Mouse (Mus musculus): ENCODE results near the gene 2010111I01Rik. TPM values are rescaled to one million over a fixed set of nuclear protein-coding genes. Genes with fewer than 3 reads are reported as not detected.

Gene 2010111I01Rik
- polyA plus RNA-seq, 1 experiment from 2014 or later = 134 TPM

- DNase-seq (ENCODE audit: low spot score) = no peak
- H3K9ac ChIP-seq (ENCODE audit: low read length) = no peak overlapping the region
- no peaks in the 10 kb centered on the region; the same call in 1 of the 2 replicates for H3K36me3 ChIP-seq (ENCODE audit: control insufficient read depth, insufficient read depth, low read length)
- ATAC-seq (ENCODE audit: insufficient number of reproducible peaks, low FRiP score, low TSS enrichment, low read depth) = no peak
- H3K4me1 ChIP-seq (ENCODE audit: control insufficient read depth, insufficient read depth, low read length) = peaks cover 4% of the 10 kb centered on the region; the same call in 1 of the 2 replicates
- H3K27me3 ChIP-seq (ENCODE audit: control insufficient read depth, insufficient read depth, low read length) = no peaks in the 10 kb centered on the region
- H3K4me3 ChIP-seq (ENCODE audit: low read depth, low read length) = no peak overlapping the region
- no peaks in the 10 kb centered on the region for H3K9me3 ChIP-seq (ENCODE audit: control insufficient read depth, low read length)
- 54% methylated on average over 7 of the region's 7 CpGs for WGBS
- no peak overlapping the region for H3K27ac ChIP-seq (replicated peaks; ENCODE audit: low read depth, low read length)
- H3K4me2 ChIP-seq (ENCODE audit: low read depth, severe bottlenecking) = no peak overlapping the region
Measured at GRCm38 (mm10) chr13:63317681-63318104, 353.0 kb downstream of the 2010111I01Rik start.

- H3K9me3 ChIP-seq (ENCODE audit: control insufficient read depth, low read length) = no peaks in the 10 kb centered on the region
- ATAC-seq (ENCODE audit: insufficient number of reproducible peaks, low FRiP score, low TSS enrichment, low read depth) = no peak
- H3K27ac ChIP-seq (replicated peaks; ENCODE audit: low read depth, low read length) = no peak overlapping the region
- H3K27me3 ChIP-seq (ENCODE audit: control insufficient read depth, insufficient read depth, low read length) = no peaks in the 10 kb centered on the region
- WGBS = 96% methylated on average over 7 of the region's 7 CpGs
- peaks cover 12% of the 10 kb centered on the region for H3K4me1 ChIP-seq (ENCODE audit: control insufficient read depth, insufficient read depth, low read length)
- no peak overlapping the region for H3K9ac ChIP-seq (ENCODE audit: low read length)
- H3K4me3 ChIP-seq (ENCODE audit: low read depth, low read length) = no peak overlapping the region
- no peak for DNase-seq (ENCODE audit: low spot score)
- no peak overlapping the region for H3K4me2 ChIP-seq (ENCODE audit: low read depth, severe bottlenecking)
- H3K36me3 ChIP-seq (ENCODE audit: control insufficient read depth, insufficient read depth, low read length) = no peaks in the 10 kb centered on the region; the same call in 1 of the 2 replicates
Measured at GRCm38 (mm10) chr13:63319814-63320213, 355.1 kb downstream of the 2010111I01Rik start.

- Histone ChIP-seq H3K36me3 (ENCODE audit: control insufficient read depth, insufficient read depth, low read length) (peaks cover 2% of the 10 kb centered on the region), H3K27ac (replicated peaks; ENCODE audit: low read depth, low read length) (no peak overlapping the region), H3K4me2 (ENCODE audit: low read depth, severe bottlenecking) (no peak overlapping the region), H3K9ac (ENCODE audit: low read length) (no peak overlapping the region), H3K9me3 (ENCODE audit: control insufficient read depth, low read length) (no peaks in the 10 kb centered on the region), H3K27me3 (ENCODE audit: control insufficient read depth, insufficient read depth, low read length) (no peaks in the 10 kb centered on the region), H3K4me1 (ENCODE audit: control insufficient read depth, insufficient read depth, low read length) (peaks cover 15% of the 10 kb centered on the region), H3K4me3 (ENCODE audit: low read depth, low read length) (no peak overlapping the region)
- ATAC-seq (ENCODE audit: insufficient number of reproducible peaks, low FRiP score, low TSS enrichment, low read depth) (no peak), DNase-seq (ENCODE audit: low spot score) (no peak)
- WGBS = 75% methylated on average over 5 of the region's 5 CpGs
Measured at GRCm38 (mm10) chr13:63321689-63322088, 357.0 kb downstream of the 2010111I01Rik start.

GRCm38 (mm10) chr13:63322756-63323155 lies 358.1 kb downstream of the 2010111I01Rik start:
- H3K4me1 ChIP-seq (ENCODE audit: control insufficient read depth, insufficient read depth, low read length) = peaks cover 15% of the 10 kb centered on the region
- peaks cover 2% of the 10 kb centered on the region for H3K36me3 ChIP-seq (ENCODE audit: control insufficient read depth, insufficient read depth, low read length)
- no peaks in the 10 kb centered on the region for H3K9me3 ChIP-seq (ENCODE audit: control insufficient read depth, low read length)
- no peak for DNase-seq (ENCODE audit: low spot score)
- no peak overlapping the region for H3K27ac ChIP-seq (replicated peaks; ENCODE audit: low read depth, low read length)
- H3K27me3 ChIP-seq (ENCODE audit: control insufficient read depth, insufficient read depth, low read length) = no peaks in the 10 kb centered on the region
- H3K9ac ChIP-seq (ENCODE audit: low read length) = no peak overlapping the region
- H3K4me2 ChIP-seq (ENCODE audit: low read depth, severe bottlenecking) = no peak overlapping the region
- H3K4me3 ChIP-seq (ENCODE audit: low read depth, low read length) = no peak overlapping the region
- 90% methylated on average over 6 of the region's 6 CpGs for WGBS
- no peak for ATAC-seq (ENCODE audit: insufficient number of reproducible peaks, low FRiP score, low TSS enrichment, low read depth)

- Histone ChIP-seq H3K4me3 (ENCODE audit: low read depth, low read length) (no peak overlapping the region), H3K4me1 (ENCODE audit: control insufficient read depth, insufficient read depth, low read length) (peaks cover 15% of the 10 kb centered on the region), H3K27ac (replicated peaks; ENCODE audit: low read depth, low read length) (0 out of 2 replicates have a peak overlapping the region, but pooled peaks have one; percentile 58), H3K4me2 (ENCODE audit: low read depth, severe bottlenecking) (no peak overlapping the region), H3K27me3 (ENCODE audit: control insufficient read depth, insufficient read depth, low read length) (no peaks in the 10 kb centered on the region), H3K9ac (ENCODE audit: low read length) (no peak overlapping the region), H3K9me3 (ENCODE audit: control insufficient read depth, low read length) (no peaks in the 10 kb centered on the region), H3K36me3 (ENCODE audit: control insufficient read depth, insufficient read depth, low read length) (peaks cover 2% of the 10 kb centered on the region)
- no peak for ATAC-seq (ENCODE audit: insufficient number of reproducible peaks, low FRiP score, low TSS enrichment, low read depth)
- 84% methylated on average over 9 of the region's 9 CpGs for WGBS
- no peak for DNase-seq (ENCODE audit: low spot score)
Measured at GRCm38 (mm10) chr13:63323286-63324075, 358.8 kb downstream of the 2010111I01Rik start.

GRCm38 (mm10) chr13:63324311-63324710 lies 359.6 kb downstream of the 2010111I01Rik start:
- no peak overlapping the region for H3K4me3 ChIP-seq (ENCODE audit: low read depth, low read length)
- 77% methylated on average over 3 of the region's 3 CpGs for whole genome bisulfite sequencing
- H3K27me3 ChIP-seq (ENCODE audit: control insufficient read depth, insufficient read depth, low read length) = no peaks in the 10 kb centered on the region
- peak overlapping the region; percentile 32 for H3K27ac ChIP-seq (replicated peaks; ENCODE audit: low read depth, low read length)
- H3K4me2 ChIP-seq (ENCODE audit: low read depth, severe bottlenecking) = no peak overlapping the region
- no peaks in the 10 kb centered on the region for H3K9me3 ChIP-seq (ENCODE audit: control insufficient read depth, low read length)
- H3K9ac ChIP-seq (ENCODE audit: low read length) = no peak overlapping the region
- peaks cover 2% of the 10 kb centered on the region for H3K36me3 ChIP-seq (ENCODE audit: control insufficient read depth, insufficient read depth, low read length)
- H3K4me1 ChIP-seq (ENCODE audit: control insufficient read depth, insufficient read depth, low read length) = peaks cover 18% of the 10 kb centered on the region
- ATAC-seq (ENCODE audit: insufficient number of reproducible peaks, low FRiP score, low TSS enrichment, low read depth) (no peak), DNase-seq (ENCODE audit: low spot score) (no peak)

- DNase-seq (ENCODE audit: low spot score) = no peak
- peaks cover 2% of the 10 kb centered on the region for H3K36me3 ChIP-seq (ENCODE audit: control insufficient read depth, insufficient read depth, low read length)
- no peaks in the 10 kb centered on the region for H3K27me3 ChIP-seq (ENCODE audit: control insufficient read depth, insufficient read depth, low read length)
- H3K4me1 ChIP-seq (ENCODE audit: control insufficient read depth, insufficient read depth, low read length) = peaks cover 21% of the 10 kb centered on the region
- ATAC-seq (ENCODE audit: insufficient number of reproducible peaks, low FRiP score, low TSS enrichment, low read depth) = no peak
- H3K9ac ChIP-seq (ENCODE audit: low read length) = no peak overlapping the region
- no peak overlapping the region for H3K4me2 ChIP-seq (ENCODE audit: low read depth, severe bottlenecking)
- no peak overlapping the region for H3K4me3 ChIP-seq (ENCODE audit: low read depth, low read length)
- peak overlapping the region; percentile 32 for H3K27ac ChIP-seq (replicated peaks; ENCODE audit: low read depth, low read length)
- H3K9me3 ChIP-seq (ENCODE audit: control insufficient read depth, low read length) = no peaks in the 10 kb centered on the region
- WGBS = 83% methylated on average over 10 of the region's 10 CpGs
Measured at GRCm38 (mm10) chr13:63324978-63325848, 360.5 kb downstream of the 2010111I01Rik start.

GRCm38 (mm10) chr13:63326015-63326414 lies 361.3 kb downstream of the 2010111I01Rik start:
- no peaks in the 10 kb centered on the region for H3K27me3 ChIP-seq (ENCODE audit: control insufficient read depth, insufficient read depth, low read length)
- 82% methylated on average over 2 of the region's 2 CpGs for whole genome bisulfite sequencing
- H3K4me2 ChIP-seq (ENCODE audit: low read depth, severe bottlenecking) = no peak overlapping the region
- peaks cover 2% of the 10 kb centered on the region for H3K36me3 ChIP-seq (ENCODE audit: control insufficient read depth, insufficient read depth, low read length)
- no peaks in the 10 kb centered on the region for H3K9me3 ChIP-seq (ENCODE audit: control insufficient read depth, low read length)
- DNase-seq (ENCODE audit: low spot score) = no peak
- H3K4me1 ChIP-seq (ENCODE audit: control insufficient read depth, insufficient read depth, low read length) = peaks cover 26% of the 10 kb centered on the region
- ATAC-seq (ENCODE audit: insufficient number of reproducible peaks, low FRiP score, low TSS enrichment, low read depth) = no peak
- H3K9ac ChIP-seq (ENCODE audit: low read length) = no peak overlapping the region
- no peak overlapping the region for H3K4me3 ChIP-seq (ENCODE audit: low read depth, low read length)
- H3K27ac ChIP-seq (replicated peaks; ENCODE audit: low read depth, low read length) = no peak overlapping the region

All from limb, embryonic 11.5 days (tissue).